Mouse (Mus musculus): ENCODE data around the gene Ngfr.

- TF ChIP-seq POLR2A (IDR thresholded peaks at IDR 0.05; ENCODE audit: low read depth, low read length) (no peak), CTCF (IDR thresholded peaks at IDR 0.05; ENCODE audit: extremely low read depth, insufficient read length, insufficient replicate concordance, low read depth, low read length) (no peak)
Observed at GRCm38 (mm10) chr11:95567936-95568715, 19.4 kb downstream of the Ngfr start.
